Mouse (Mus musculus) right cerebral cortex, adult 2 months (tissue): Measurements from ENCODE around the gene Dynlt1b.
A peak's percentile ranks its signal among the peaks of the same experiment; 100 is the strongest.
"Not testable (repeated sequence)": the region's sequence is repeated elsewhere in the genome, so short reads cannot be mapped to it uniquely, and the experiment has no call there.

Source experiments
- DNase-seq, 2 experiments: peaks; one replicate each; pipeline ENCODE4 v3.0.0; 2021 to 2022; ENCODE audit warnings: low spot score in 2 of 2

Gene Dynlt1b

GRCm38 (mm10) chr17:6422805-6423204, 7.1 kb upstream of the Dynlt1b start:
- not testable (repeated sequence) for DNase-seq

GRCm38 (mm10) chr17:6424294-6424980, 5.5 kb upstream of the Dynlt1b start:
- not testable (repeated sequence) for DNase-seq

- DNase-seq = not testable (repeated sequence)
Observed at GRCm38 (mm10) chr17:6425325-6425724, 4.6 kb upstream of the Dynlt1b start.

GRCm38 (mm10) chr17:6426869-6427268, 3.0 kb upstream of the Dynlt1b start:
- not testable (repeated sequence) for DNase-seq

- DNase-seq = not testable (repeated sequence)
Observed at GRCm38 (mm10) chr17:6428926-6429325, 986 bp upstream of the Dynlt1b start.

- DNase-seq = not testable (repeated sequence)
Observed at GRCm38 (mm10) chr17:6430410-6431001, 594 bp downstream of the Dynlt1b start.

- not testable (repeated sequence) for DNase-seq
Observed at GRCm38 (mm10) chr17:6432456-6432855, 2.5 kb downstream of the Dynlt1b start.

- peak; percentile 62 to 65 for DNase-seq
Observed at GRCm38 (mm10) chr17:6433691-6434090, 3.8 kb downstream of the Dynlt1b start.

- DNase-seq = not testable (repeated sequence)
Observed at GRCm38 (mm10) chr17:6438080-6438479, 8.2 kb downstream of the Dynlt1b start.

- DNase-seq = not testable (repeated sequence)
Observed at GRCm38 (mm10) chr17:6439913-6440312, 10.0 kb downstream of the Dynlt1b start.

- not testable (repeated sequence) for DNase-seq
Observed at GRCm38 (mm10) chr17:6440493-6441077, 10.7 kb downstream of the Dynlt1b start.

GRCm38 (mm10) chr17:6441254-6441653, 11.3 kb downstream of the Dynlt1b start:
- not testable (repeated sequence) for DNase-seq

- not testable (repeated sequence) for DNase-seq
Observed at GRCm38 (mm10) chr17:6442513-6442912, 12.6 kb downstream of the Dynlt1b start.

- not testable (repeated sequence) for DNase-seq
Observed at GRCm38 (mm10) chr17:6445794-6446587, 16.1 kb downstream of the Dynlt1b start.

GRCm38 (mm10) chr17:6448293-6448692, 18.4 kb downstream of the Dynlt1b start:
- not testable (repeated sequence) for DNase-seq

- DNase-seq = not testable (repeated sequence)
Observed at GRCm38 (mm10) chr17:6449166-6449565, 19.3 kb downstream of the Dynlt1b start.

- not testable (repeated sequence) for DNase-seq
Observed at GRCm38 (mm10) chr17:6451205-6451604, 21.3 kb downstream of the Dynlt1b start.

- peak; percentile 75 to 82 for DNase-seq
Observed at GRCm38 (mm10) chr17:6452689-6453088, 22.8 kb downstream of the Dynlt1b start.

GRCm38 (mm10) chr17:6454703-6455102, 24.8 kb downstream of the Dynlt1b start:
- DNase-seq = not testable (repeated sequence)

GRCm38 (mm10) chr17:6455883-6456282, 26.0 kb downstream of the Dynlt1b start:
- not testable (repeated sequence) for DNase-seq

GRCm38 (mm10) chr17:6456614-6457402, 26.9 kb downstream of the Dynlt1b start:
- DNase-seq = not testable (repeated sequence)
